Mouse (Mus musculus): ENCODE measurements around the gene Cfap54. TPM values are rescaled to one million over a fixed set of nuclear protein-coding genes. Genes with fewer than 3 reads are reported as not detected.

The Cfap54 gene
- polyA plus RNA-seq, 1 experiment from 2014 or later = 0.10 TPM

DNA sequence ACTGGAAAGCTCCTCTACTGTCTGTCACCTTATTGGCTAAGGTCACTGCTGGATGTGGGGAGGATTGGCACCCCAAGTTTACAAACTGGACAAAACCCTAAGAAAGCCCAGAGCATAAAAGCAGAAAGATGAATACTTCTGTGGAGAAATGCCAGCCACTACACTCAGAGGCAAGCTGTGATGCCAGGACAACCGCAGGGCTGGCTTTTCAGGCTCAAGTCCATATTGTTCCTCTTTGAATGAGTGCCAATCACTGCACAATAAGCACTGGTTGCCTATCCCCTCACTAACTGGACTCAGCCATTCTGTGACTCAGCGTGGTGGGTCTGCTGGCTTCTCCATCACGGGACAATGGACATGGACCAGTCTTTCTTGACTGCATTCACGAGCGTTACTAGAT lies 243.8 kb downstream of the Cfap54 start:
- WGBS = 78% methylated on average over 5 of the region's 5 CpGs
- no peaks in the 10 kb centered on the region for H3K27me3 ChIP-seq (ENCODE audit: control insufficient read depth, insufficient read depth, low read length)
- no peak for ATAC-seq (ENCODE audit: insufficient number of reproducible peaks, insufficient read depth, low FRiP score, low read depth)

DNA sequence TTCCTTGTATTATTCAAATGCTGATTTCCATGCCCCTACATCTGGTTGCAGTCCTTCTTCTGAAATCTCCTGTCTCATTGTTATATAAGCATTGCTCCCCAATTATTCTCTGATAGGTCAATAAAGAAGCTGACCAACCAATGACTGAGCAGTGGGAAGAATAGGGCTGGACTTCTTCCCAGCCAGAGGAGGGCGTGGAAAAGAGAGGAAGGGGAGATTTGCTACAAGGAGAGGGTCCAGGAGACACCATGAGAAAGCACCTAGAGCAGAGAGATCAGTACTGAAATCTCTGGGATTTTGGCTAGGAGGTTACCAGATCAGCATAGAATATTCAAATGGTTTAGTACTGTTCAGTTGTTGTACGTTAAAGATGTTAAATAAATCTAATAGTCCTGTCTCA lies 244.4 kb downstream of the Cfap54 start:
- H3K36me3 ChIP-seq (ENCODE audit: control insufficient read depth, insufficient read depth, low read length) = no peaks in the 10 kb centered on the region
- no peaks in the 10 kb centered on the region for H3K27me3 ChIP-seq (ENCODE audit: control insufficient read depth, insufficient read depth, low read length)
- no peak for ATAC-seq (ENCODE audit: insufficient number of reproducible peaks, insufficient read depth, low FRiP score, low read depth)
- H3K9me3 ChIP-seq (ENCODE audit: control insufficient read depth, low read depth, low read length) = no peaks in the 10 kb centered on the region
- H3K27ac ChIP-seq (ENCODE audit: low read length) = no peak overlapping the region
- H3K4me1 ChIP-seq (ENCODE audit: control insufficient read depth, insufficient read depth, low read length) = no peaks in the 10 kb centered on the region
- H3K4me3 ChIP-seq (ENCODE audit: low read depth, low read length) = no peak overlapping the region
- H3K9ac ChIP-seq (replicated peaks; ENCODE audit: low read depth, low read length) = no peak overlapping the region
- H3K4me2 ChIP-seq (replicated peaks; ENCODE audit: low read depth, low read length) = no peak overlapping the region
- WGBS = 68% methylated on average over 2 of the region's 2 CpGs

More for the DNA sequence above, 243.8 kb downstream of the Cfap54 start:
- Histone ChIP-seq H3K9ac (replicated peaks; ENCODE audit: low read depth, low read length) (no peak overlapping the region), H3K4me1 (ENCODE audit: control insufficient read depth, insufficient read depth, low read length) (no peaks in the 10 kb centered on the region), H3K4me2 (replicated peaks; ENCODE audit: low read depth, low read length) (no peak overlapping the region), H3K4me3 (ENCODE audit: low read depth, low read length) (no peak overlapping the region), H3K9me3 (ENCODE audit: control insufficient read depth, low read depth, low read length) (no peaks in the 10 kb centered on the region), H3K27ac (ENCODE audit: low read length) (no peak overlapping the region), H3K36me3 (ENCODE audit: control insufficient read depth, insufficient read depth, low read length) (no peaks in the 10 kb centered on the region)

DNA sequence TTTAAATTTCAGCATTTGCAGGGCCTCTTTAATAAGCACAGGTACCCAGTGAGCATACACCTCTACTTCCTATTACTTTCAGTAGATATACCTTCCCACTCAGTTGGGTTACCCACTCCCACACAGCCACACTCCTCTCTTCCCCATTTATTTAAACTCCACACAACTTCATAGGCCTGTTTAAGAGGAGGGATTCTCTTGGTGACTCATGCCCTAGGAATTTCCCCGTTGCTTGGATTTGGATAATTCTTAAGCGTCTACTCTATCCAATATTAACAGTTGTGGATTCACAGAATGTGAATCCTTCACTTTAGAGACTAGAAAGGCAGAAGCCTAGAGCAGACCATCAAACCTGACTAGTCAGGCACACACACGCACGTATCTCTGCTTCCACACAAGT lies 259.9 kb downstream of the Cfap54 start:
- Histone ChIP-seq H3K4me3 (ENCODE audit: low read depth, low read length) (no peak overlapping the region), H3K4me2 (replicated peaks; ENCODE audit: low read depth, low read length) (no peak overlapping the region), H3K4me1 (ENCODE audit: control insufficient read depth, insufficient read depth, low read length) (no peaks in the 10 kb centered on the region), H3K9ac (replicated peaks; ENCODE audit: low read depth, low read length) (no peak overlapping the region), H3K9me3 (ENCODE audit: control insufficient read depth, low read depth, low read length) (no peaks in the 10 kb centered on the region), H3K27ac (ENCODE audit: low read length) (no peak overlapping the region), H3K27me3 (ENCODE audit: control insufficient read depth, insufficient read depth, low read length) (no peaks in the 10 kb centered on the region), H3K36me3 (ENCODE audit: control insufficient read depth, insufficient read depth, low read length) (no peaks in the 10 kb centered on the region)
- ATAC-seq (ENCODE audit: insufficient number of reproducible peaks, insufficient read depth, low FRiP score, low read depth) = no peak
- WGBS = 60% methylated on average over 4 of the region's 4 CpGs

DNA sequence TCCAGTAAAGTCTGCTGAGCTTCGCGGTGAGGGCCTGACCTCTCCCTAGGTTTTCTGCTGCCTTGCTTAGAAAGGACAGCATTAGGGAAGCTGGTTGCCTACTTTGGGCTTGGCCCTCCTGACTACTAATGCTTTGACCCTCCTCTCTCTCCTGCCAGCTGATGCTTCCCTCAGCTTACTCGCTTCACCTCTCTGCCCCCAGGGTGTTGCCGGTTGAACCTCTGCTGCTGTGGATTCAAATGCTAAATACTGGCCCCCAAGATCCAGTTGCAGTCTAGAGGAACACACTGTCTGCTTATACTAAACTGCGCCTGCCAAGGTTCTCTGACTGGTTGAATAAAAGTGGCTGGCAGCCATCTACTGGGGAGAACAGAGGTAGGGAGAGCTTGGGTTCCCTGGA lies 263.2 kb downstream of the Cfap54 start:
- H3K9me3 ChIP-seq (ENCODE audit: control insufficient read depth, low read depth, low read length) = no peaks in the 10 kb centered on the region
- 47% methylated on average over 5 of the region's 5 CpGs for WGBS
- H3K27ac ChIP-seq (ENCODE audit: low read length) = no peak overlapping the region
- no peaks in the 10 kb centered on the region for H3K27me3 ChIP-seq (ENCODE audit: control insufficient read depth, insufficient read depth, low read length)
- H3K4me2 ChIP-seq (replicated peaks; ENCODE audit: low read depth, low read length) = no peak overlapping the region
- no peak for ATAC-seq (ENCODE audit: insufficient number of reproducible peaks, insufficient read depth, low FRiP score, low read depth)
- no peaks in the 10 kb centered on the region for H3K36me3 ChIP-seq (ENCODE audit: control insufficient read depth, insufficient read depth, low read length)
- no peak overlapping the region for H3K9ac ChIP-seq (replicated peaks; ENCODE audit: low read depth, low read length)
- no peaks in the 10 kb centered on the region for H3K4me1 ChIP-seq (ENCODE audit: control insufficient read depth, insufficient read depth, low read length)
- no peak overlapping the region for H3K4me3 ChIP-seq (ENCODE audit: low read depth, low read length)

DNA sequence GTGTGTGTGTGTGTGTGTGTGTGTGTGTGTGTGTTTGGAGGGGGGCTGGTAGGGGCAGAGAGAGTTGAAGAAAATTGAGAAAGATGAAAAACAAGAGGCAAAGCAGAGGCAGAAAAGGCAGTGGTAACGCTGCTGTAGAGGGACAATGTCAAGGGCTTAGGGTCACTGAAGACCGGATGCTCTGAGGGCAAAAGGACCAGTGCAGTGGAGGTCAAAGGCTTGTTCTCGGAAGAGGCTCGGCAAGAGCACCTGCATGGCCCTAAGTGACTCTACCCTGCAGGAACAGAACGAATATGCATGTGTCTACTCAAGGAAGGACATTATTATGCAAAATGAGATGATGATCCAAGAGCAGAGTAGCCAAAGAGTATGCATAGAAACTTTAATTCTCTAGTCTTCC lies 264.5 kb downstream of the Cfap54 start:
- H3K9ac ChIP-seq (replicated peaks; ENCODE audit: low read depth, low read length) = no peak overlapping the region
- no peaks in the 10 kb centered on the region for H3K36me3 ChIP-seq (ENCODE audit: control insufficient read depth, insufficient read depth, low read length)
- H3K27ac ChIP-seq (ENCODE audit: low read length) = no peak overlapping the region
- WGBS = 70% methylated on average over 5 of the region's 5 CpGs
- H3K4me2 ChIP-seq (replicated peaks; ENCODE audit: low read depth, low read length) = no peak overlapping the region
- ATAC-seq (ENCODE audit: insufficient number of reproducible peaks, insufficient read depth, low FRiP score, low read depth) = no peak
- H3K4me1 ChIP-seq (ENCODE audit: control insufficient read depth, insufficient read depth, low read length) = no peaks in the 10 kb centered on the region
- no peaks in the 10 kb centered on the region for H3K27me3 ChIP-seq (ENCODE audit: control insufficient read depth, insufficient read depth, low read length)
- H3K9me3 ChIP-seq (ENCODE audit: control insufficient read depth, low read depth, low read length) = no peaks in the 10 kb centered on the region
- no peak overlapping the region for H3K4me3 ChIP-seq (ENCODE audit: low read depth, low read length)

DNA sequence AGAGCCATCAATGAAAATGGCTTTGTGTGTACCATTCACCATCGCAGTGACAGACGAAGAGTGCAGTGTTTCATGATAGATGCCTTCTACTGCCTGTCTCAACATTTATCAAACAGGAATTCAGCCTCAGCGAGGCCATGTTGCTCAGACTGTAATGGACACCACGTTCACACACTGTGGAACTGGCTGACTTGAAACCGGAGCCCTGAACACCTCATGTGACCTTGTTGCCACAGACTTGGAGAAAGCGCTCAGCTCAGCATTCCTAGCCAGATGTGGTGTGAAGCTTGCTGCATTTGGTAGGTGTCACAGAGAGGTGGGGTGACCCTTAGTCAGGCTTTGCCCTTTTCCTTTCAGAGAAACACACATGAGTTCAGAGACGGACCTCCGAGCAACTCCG lies 270.5 kb downstream of the Cfap54 start:
- no peak overlapping the region for H3K27ac ChIP-seq (ENCODE audit: low read length)
- H3K4me2 ChIP-seq (replicated peaks; ENCODE audit: low read depth, low read length) = no peak overlapping the region
- no peaks in the 10 kb centered on the region for H3K9me3 ChIP-seq (ENCODE audit: control insufficient read depth, low read depth, low read length)
- no peaks in the 10 kb centered on the region for H3K27me3 ChIP-seq (ENCODE audit: control insufficient read depth, insufficient read depth, low read length)
- H3K4me3 ChIP-seq (ENCODE audit: low read depth, low read length) = no peak overlapping the region
- no peak overlapping the region for H3K9ac ChIP-seq (replicated peaks; ENCODE audit: low read depth, low read length)
- ATAC-seq (ENCODE audit: insufficient number of reproducible peaks, insufficient read depth, low FRiP score, low read depth) = no peak
- no peaks in the 10 kb centered on the region for H3K4me1 ChIP-seq (ENCODE audit: control insufficient read depth, insufficient read depth, low read length)
- H3K36me3 ChIP-seq (ENCODE audit: control insufficient read depth, insufficient read depth, low read length) = no peaks in the 10 kb centered on the region
- 60% methylated on average over 9 of the region's 9 CpGs for WGBS

DNA sequence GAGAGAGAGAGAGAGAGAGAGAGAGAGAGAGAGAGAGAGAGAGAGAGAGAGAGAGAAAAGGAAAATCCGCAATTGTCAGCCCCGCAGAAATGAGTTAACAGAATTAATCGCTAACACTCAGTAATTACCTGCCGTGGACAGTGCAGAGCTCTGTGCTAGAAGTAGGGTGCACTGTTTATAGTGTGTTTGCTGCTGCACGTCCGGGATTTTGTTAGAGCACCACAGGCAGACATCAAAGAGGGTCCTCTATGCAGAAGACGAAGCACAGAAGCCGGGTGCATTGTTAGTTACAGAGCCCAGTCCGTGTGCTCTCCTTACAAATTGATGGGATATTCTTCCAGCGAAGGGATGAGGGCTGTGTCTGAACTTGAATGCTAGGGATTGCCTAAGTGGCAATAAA lies 289.5 kb downstream of the Cfap54 start:
- WGBS = 71% methylated on average over 10 of the region's 10 CpGs
- Histone ChIP-seq H3K9ac (replicated peaks; ENCODE audit: low read depth, low read length) (no peak overlapping the region), H3K4me2 (replicated peaks; ENCODE audit: low read depth, low read length) (no peak overlapping the region), H3K4me1 (ENCODE audit: control insufficient read depth, insufficient read depth, low read length) (no peaks in the 10 kb centered on the region), H3K36me3 (ENCODE audit: control insufficient read depth, insufficient read depth, low read length) (no peaks in the 10 kb centered on the region), H3K9me3 (ENCODE audit: control insufficient read depth, low read depth, low read length) (no peaks in the 10 kb centered on the region), H3K4me3 (ENCODE audit: low read depth, low read length) (no peak overlapping the region), H3K27me3 (ENCODE audit: control insufficient read depth, insufficient read depth, low read length) (no peaks in the 10 kb centered on the region), H3K27ac (ENCODE audit: low read length) (no peak overlapping the region)
- no peak for ATAC-seq (ENCODE audit: insufficient number of reproducible peaks, insufficient read depth, low FRiP score, low read depth)

DNA sequence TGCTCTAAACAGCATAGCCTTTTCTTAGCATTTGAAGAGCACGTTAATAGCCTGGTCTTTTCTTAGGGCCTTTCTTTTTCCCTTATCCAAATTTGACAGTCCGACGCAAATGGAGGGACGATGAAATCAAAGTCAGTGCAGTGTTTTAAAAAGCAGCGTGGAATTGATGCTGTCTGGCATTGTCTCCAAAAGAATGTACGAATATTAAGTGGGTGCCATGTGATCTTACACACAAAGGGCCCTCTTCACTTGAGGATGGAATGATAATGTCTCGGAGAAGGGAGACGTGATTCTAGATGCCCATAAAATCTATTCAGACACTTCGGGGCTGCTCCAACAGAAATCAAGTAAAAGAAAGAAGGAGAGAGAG lies 289.9 kb downstream of the Cfap54 start:
- no peak overlapping the region for H3K9ac ChIP-seq (replicated peaks; ENCODE audit: low read depth, low read length)
- no peaks in the 10 kb centered on the region for H3K27me3 ChIP-seq (ENCODE audit: control insufficient read depth, insufficient read depth, low read length)
- no peaks in the 10 kb centered on the region for H3K4me1 ChIP-seq (ENCODE audit: control insufficient read depth, insufficient read depth, low read length)
- no peaks in the 10 kb centered on the region for H3K9me3 ChIP-seq (ENCODE audit: control insufficient read depth, low read depth, low read length)
- no peak overlapping the region for H3K27ac ChIP-seq (ENCODE audit: low read length)
- H3K4me2 ChIP-seq (replicated peaks; ENCODE audit: low read depth, low read length) = no peak overlapping the region
- WGBS = 78% methylated on average over 9 of the region's 9 CpGs
- no peak for ATAC-seq (ENCODE audit: insufficient number of reproducible peaks, insufficient read depth, low FRiP score, low read depth)
- no peak overlapping the region for H3K4me3 ChIP-seq (ENCODE audit: low read depth, low read length)
- no peaks in the 10 kb centered on the region for H3K36me3 ChIP-seq (ENCODE audit: control insufficient read depth, insufficient read depth, low read length)

DNA sequence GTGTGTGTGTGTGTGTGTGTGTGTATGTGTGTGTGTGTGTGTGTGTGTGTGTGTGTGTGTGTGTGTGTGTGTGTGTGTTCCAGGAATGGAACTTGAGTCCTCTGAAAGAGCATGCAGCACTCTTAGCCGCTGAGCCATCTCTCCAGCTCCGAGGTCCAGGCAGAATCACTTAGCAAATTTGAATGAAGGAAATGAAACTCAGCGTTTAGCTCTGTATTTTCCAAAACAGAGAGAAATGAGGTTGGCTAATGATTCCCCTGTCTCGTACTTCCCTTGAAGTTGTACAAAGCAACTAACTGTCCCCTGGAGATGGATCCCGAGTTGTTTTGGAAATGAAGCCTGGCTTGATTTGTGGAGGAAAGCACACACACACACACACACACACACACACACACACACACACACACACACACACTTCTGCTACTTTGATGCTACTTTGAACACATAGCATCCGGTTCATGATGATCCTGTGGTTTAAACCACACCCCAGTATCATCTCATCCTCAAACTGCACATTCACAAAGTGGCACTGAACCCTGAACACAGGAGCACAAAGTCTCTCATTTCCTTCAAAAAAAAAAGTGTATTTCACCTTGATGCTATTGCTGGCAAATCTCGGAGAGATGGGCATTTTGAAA lies 290.4 kb downstream of the Cfap54 start:
- Histone ChIP-seq H3K9me3 (ENCODE audit: control insufficient read depth, low read depth, low read length) (no peaks in the 10 kb centered on the region), H3K9ac (replicated peaks; ENCODE audit: low read depth, low read length) (no peak overlapping the region), H3K36me3 (ENCODE audit: control insufficient read depth, insufficient read depth, low read length) (no peaks in the 10 kb centered on the region), H3K27me3 (ENCODE audit: control insufficient read depth, insufficient read depth, low read length) (no peaks in the 10 kb centered on the region), H3K4me1 (ENCODE audit: control insufficient read depth, insufficient read depth, low read length) (no peaks in the 10 kb centered on the region), H3K27ac (ENCODE audit: low read length) (no peak overlapping the region), H3K4me2 (replicated peaks; ENCODE audit: low read depth, low read length) (no peak overlapping the region), H3K4me3 (ENCODE audit: low read depth, low read length) (no peak overlapping the region)
- WGBS = 76% methylated on average over 7 of the region's 7 CpGs
- ATAC-seq (ENCODE audit: insufficient number of reproducible peaks, insufficient read depth, low FRiP score, low read depth) = no peak

Data from stomach, embryonic 14.5 days (tissue).